Mouse (Mus musculus) ES-Bruce4 (cell line): ENCODE measurements around the gene En1.

Experiments
- CTCF ChIP-seq: IDR thresholded peaks from one replicate; pipeline ENCODE4 v1.8.1; 2011; ENCODE audit warnings: low read depth, low read length
- EP300 ChIP-seq: IDR thresholded peaks from 2 replicates; pipeline ENCODE4 v1.6.1; 2011; ENCODE audit warnings: low read depth, low read length; ENCODE audit not compliant: insufficient read depth
- POLR2A ChIP-seq: IDR thresholded peaks from one replicate; pipeline ENCODE4 v1.8.1; 2011; ENCODE audit warnings: low read length; ENCODE audit not compliant: insufficient read depth

DNA sequence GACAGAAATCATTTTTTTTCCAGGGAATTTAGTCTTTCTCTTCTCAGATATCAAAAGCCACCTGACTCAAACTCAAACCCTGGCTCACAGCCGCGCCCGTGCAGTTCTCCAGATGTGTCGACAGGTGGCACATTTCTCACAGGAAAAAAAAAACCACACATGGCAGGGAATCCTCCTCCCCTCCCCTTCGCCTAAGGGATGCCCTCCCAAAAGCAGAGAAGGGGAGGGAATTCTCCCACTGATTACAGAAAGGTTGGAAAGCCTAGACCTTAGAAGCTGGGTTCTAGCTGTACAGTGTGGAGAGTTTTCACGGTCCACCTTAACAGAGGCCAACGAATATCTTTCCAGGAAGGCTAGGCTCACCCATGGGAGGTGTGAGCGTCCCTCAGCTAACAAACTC lies 7.6 kb upstream of the En1 start:
- peak; percentile 51 for TF ChIP-seq CTCF
- TF ChIP-seq POLR2A: no peak
- TF ChIP-seq EP300: no peak
